Mouse (Mus musculus) embryo, embryonic 11 days (tissue): ENCODE measurements at regions not wholly inside any gene's neighbourhood (a gene's known extent, or its start where the extent isn't known, plus 50 kb on each side); places are given as distances from the start of the nearest gene placed in this dataset.

Source experiments
- DNase-seq: peaks from one replicate; pipeline ENCODE4 v3.0.0-alpha.2; 2015

GRCm38 (mm10) chrX:68954687-68955086 is 61.8 kb upstream of the Gm6812 start:
- peak; percentile 33 for DNase-seq

GRCm38 (mm10) chrX:68953298-68953697 is 60.4 kb upstream of the Gm6812 start:
- DNase-seq: no peak

- DNase-seq: peak; percentile 23
These were observed 57.9 kb upstream of the Gm6812 start for GRCm38 (mm10) chrX:68950730-68951129.

- no peak for DNase-seq
These were observed 52.9 kb upstream of the Gm6812 start for GRCm38 (mm10) chrX:68945741-68946140.
